Mouse (Mus musculus): ENCODE data around the gene Nt5dc3.

- TF ChIP-seq CTCF (conservative IDR thresholded peaks at IDR 0.05 in 1 of 2, IDR thresholded peaks at IDR 0.05 in 1 of 2; ENCODE audit: low read depth in 2 of 2, low read length in 2 of 2) (no peak), POLR2A (IDR thresholded peaks at IDR 0.05; ENCODE audit: low read depth, low read length) (no peak), MYC (IDR thresholded peaks at IDR 0.05; ENCODE audit: low read depth, low read length) (no peak), BHLHE40 (IDR thresholded peaks at IDR 0.05; ENCODE audit: low read depth, low read length) (no peak), RAD21 (IDR thresholded peaks at IDR 0.05; ENCODE audit: low read depth, low read length) (no peak), ZMIZ1 (IDR thresholded peaks at IDR 0.05; ENCODE audit: low read depth, low read length) (no peak)
Measured at GRCm38 (mm10) chr10:86742918-86743317, 35.9 kb upstream of the Nt5dc3 start.
